Mouse (Mus musculus): ENCODE measurements around the gene Ces1f.
"Not testable (repeated sequence)": the region's sequence is repeated elsewhere in the genome, so short reads cannot be mapped to it uniquely, and the experiment has no call there.

Ces1f gene

DNA sequence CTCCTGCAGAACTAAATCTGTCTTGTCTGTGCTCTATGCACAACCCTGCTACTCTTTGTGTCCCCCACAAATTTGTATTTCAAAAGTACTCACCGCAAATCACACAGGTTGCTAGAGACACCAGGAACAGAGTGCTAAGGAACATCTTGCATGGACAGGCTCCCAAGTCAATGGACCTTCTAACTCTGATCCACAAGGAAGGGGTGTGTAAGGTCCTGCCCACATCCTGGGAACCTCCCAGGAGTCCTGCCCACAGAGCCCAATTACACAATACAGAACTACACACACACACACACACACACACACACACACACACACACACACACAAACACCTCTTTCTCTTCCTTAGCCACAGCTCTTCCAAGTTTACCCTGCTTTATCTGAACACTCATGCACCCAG is at the start of gene Ces1f:
TSS of gene Ces1f (minus strand) at position 192 of the 400 bp plus-strand sequence.
- no peak for DNase-seq

GRCm38 (mm10) chr8:93325123-93325522 is 45.6 kb upstream of the Ces1f start:
- no peak for DNase-seq

DNA sequence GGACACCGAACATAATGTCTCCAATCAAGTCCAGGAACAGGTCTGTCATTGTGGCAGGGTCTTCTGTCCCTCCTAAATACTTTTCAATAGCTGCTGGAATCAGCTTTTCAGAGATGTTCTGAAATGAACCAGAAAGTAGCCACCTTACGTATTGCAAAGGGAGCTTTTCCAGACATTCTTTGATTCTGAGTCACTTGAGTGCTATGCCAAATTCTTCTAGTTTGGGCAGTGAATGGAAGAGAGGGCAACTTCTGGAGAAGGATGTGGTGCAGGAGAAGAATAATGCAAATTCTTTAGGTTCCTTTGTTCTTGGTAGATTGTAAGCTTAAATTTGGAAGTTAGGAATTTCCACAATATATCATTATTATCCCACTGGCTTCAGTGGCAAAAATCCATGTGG is 37.5 kb upstream of the Ces1f start:
- no peak for DNase-seq

- no peak for DNase-seq
Observed at GRCm38 (mm10) chr8:93315557-93315956, 36.0 kb upstream of the Ces1f start.

- DNase-seq, result no peak
Observed at GRCm38 (mm10) chr8:93283896-93284295, 4.3 kb upstream of the Ces1f start.

DNA sequence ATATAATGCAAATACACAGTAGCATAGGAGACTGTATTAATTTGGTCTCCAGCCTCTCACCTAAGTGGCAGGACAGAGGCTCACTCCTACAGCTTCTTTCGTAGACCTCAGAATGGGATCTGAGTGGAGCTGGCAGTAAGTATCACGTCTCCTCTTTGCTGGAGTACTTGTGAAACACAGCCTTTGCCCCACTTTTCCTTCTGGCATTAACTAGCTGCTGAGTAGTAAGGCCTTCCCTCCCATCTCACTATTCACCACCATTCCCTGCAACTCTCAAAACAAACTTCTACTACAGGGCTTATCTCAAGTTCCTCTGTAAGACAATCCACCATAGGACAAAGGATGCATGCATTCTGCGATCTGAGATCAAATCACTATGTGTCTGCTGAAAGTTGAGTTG is 2.8 kb upstream of the Ces1f start:
- DNase-seq, result no peak

- DNase-seq, result no peak
Observed at GRCm38 (mm10) chr8:93278176-93278805, 1.3 kb downstream of the Ces1f start.

GRCm38 (mm10) chr8:93274609-93275008 is 4.9 kb downstream of the Ces1f start:
- DNase-seq, result no peak

- no peak for DNase-seq
Observed at GRCm38 (mm10) chr8:93273321-93273720, 6.2 kb downstream of the Ces1f start.

DNA sequence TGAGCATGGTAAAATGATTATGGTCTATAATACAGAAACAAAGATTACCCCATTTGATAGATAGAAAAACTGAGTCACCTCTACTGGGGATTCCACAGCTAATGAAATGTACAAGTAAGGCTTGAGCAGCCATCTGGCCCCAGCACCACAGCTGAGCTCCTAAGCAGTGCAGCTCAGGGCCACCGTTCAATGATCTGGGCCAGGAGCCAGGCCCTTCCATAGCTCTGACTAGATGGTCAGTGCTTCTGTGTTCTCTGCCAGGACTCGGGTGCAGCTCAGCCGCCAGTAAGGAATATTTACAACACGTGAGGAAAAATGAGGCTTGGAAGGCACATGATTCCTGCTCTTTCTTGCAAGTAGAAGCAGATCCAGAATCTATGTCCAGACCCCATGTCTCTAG is 6.9 kb downstream of the Ces1f start:
- DNase-seq, result no peak

- no peak for DNase-seq
Observed at GRCm38 (mm10) chr8:93261436-93261835, 18.1 kb downstream of the Ces1f start.

GRCm38 (mm10) chr8:93252400-93252925 is 27.1 kb downstream of the Ces1f start:
- no peak for DNase-seq

- no peak for DNase-seq
Observed at GRCm38 (mm10) chr8:93246057-93246456, 33.5 kb downstream of the Ces1f start.

GRCm38 (mm10) chr8:93239884-93240283 is 39.7 kb downstream of the Ces1f start:
- no peak for DNase-seq

DNA sequence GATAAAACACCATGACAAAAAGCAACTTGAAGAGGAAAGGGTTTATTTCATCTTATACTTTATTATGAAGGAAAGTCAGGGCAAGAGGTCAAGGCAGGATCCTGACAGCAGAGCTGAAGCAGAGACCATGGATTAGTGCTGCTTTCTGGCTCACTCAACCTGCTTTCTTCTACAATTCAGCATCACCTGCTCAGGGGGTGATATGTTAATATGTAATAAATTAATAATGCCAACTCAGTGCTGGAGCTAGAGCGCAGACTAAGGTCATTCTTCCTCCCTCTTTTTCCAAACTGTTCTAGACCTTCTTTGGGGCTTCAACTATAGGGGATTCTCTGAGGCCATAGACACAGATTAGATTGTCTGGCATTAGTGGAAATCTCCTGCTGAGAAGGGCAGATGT is 43.9 kb downstream of the Ces1f start:
- no peak for DNase-seq

DNA sequence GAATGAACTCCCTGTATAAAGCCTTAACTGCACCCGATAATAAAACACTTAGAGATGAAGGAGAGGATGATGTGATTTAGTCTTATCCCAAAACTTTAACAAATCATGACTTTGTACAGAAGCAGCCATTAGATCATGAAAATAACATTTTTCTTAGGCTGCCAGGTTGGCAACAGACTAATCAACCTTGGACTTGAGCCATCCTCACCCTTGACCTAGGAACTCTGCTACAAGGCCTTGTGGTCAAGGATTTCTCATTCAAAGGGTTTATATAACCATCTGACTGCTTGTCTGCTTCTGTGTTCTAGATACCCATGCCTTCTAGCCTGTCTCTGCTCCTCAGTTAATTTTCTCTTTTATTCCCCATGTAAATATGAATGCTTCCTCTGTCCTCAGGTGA is 44.8 kb downstream of the Ces1f start:
- no peak for DNase-seq

DNA sequence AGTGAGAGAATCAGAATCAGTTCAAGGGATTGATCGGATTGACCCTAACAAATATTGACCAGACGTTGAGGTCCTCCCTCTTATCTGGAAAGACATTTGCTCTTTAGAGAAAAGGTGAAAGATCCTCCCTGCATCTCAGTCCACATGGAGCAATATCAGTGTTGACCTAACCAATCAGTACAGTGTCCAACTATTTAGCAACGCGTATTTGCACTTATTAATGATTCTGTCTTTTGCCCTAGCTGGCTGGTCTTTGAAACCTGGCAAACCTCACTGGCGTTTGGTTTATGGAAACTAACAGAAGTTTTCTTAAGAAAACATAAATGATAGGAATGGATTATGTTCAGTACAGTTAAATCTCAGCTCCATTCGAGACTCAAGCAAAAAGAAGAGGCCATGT is 45.5 kb downstream of the Ces1f start:
- no peak for DNase-seq

DNA sequence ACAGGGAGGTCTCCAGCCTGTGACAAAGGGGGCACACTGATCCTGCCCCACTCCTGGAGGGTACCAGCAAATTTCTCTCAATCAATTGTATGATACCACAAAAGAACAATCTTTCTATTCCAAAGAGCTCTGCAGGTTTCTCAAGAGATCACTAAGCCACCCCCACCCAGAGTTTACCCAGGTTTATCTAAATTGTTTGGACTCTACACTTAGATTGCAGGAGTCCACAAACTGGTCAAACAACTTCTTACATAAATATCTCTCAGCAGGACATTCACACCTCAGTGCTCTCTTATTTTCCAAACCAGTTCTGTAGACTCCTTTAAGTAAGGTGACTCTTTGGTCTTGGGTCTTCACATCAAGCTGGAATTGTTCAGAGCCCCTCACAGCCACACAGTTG is 50.1 kb downstream of the Ces1f start, which contains the start of gene Ces1e:
TSS of gene Ces1e (minus strand) at position 174 of the 400 bp plus-strand sequence.
- no peak for DNase-seq

DNA sequence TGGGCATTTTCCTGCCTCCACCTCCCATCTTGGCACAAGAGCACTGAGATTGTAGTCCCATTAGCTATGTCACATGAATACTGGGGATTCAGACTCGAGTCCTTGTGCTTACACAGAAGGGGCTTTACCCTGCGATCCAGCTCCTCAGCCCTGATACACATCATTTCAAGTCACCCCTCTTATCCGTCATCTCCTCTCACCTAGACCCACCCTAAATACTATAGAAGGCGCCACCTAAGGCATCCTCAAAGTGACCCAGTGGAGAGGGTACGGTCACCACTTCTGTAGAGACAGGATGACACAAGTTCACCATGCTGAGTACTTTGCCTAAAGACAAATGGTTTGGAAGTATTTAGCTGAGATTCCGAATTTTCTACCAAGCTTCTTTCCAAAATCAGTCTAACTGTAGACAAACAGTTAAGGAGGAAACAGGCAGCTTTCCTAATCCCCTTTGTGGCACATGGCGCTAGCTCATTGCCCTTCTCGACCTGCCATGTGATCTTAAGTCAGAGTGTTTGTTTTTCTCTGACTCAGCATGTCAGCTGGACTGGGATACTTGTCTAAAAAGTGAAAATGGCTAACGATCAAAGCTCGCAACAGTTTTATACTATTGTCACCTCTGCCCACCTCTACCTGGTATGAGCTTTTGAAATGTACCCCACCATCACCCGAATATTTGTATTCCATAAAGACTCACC is 50.7 kb downstream of the Ces1f start:
- DNase-seq, result no peak

- DNase-seq, result not testable (repeated sequence)
Observed at GRCm38 (mm10) chr8:93226471-93226870, 53.1 kb downstream of the Ces1f start.

DNA sequence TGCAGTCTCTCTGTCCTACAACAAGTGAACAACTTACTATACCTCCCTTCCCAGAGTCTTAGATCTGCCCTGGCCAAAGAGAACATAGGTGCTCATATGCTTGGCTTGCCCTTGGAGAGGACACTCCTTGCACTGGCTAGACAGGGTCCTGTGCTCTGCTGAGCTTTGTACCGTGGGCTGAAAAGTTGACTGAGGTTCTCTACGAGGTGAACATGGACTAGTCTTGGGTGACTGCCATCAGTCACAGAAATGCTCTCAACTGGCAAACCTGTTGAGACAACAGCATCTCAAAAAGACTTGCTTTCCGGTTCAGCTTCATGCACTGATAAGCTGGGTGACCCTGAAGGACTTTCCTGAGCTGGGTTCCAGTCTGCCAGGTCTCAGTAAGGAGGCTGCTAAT is 57.7 kb downstream of the Ces1f start:
- DNase-seq, result no peak

DNA sequence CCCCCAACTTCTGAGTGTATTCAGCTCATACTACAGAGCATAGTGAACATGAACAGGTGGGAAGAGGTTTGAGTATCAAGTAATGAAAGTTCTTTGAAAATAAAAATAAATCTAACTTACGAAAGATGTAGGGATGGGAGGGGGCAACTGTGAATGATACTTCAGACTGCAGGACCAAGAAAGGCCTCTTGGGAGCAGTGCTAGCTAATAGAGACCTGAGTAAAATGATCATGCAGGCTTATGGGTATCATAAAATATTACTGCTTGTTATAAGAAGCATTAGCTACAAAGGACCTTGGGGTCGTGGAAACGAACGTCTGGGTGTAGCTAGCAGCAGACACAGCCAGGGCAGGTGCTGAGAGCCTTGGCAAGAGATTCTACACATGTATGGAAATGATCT is 61.7 kb downstream of the Ces1f start:
- DNase-seq, result no peak

GRCm38 (mm10) chr8:93217375-93217774 is 62.2 kb downstream of the Ces1f start:
- DNase-seq, result no peak

DNA sequence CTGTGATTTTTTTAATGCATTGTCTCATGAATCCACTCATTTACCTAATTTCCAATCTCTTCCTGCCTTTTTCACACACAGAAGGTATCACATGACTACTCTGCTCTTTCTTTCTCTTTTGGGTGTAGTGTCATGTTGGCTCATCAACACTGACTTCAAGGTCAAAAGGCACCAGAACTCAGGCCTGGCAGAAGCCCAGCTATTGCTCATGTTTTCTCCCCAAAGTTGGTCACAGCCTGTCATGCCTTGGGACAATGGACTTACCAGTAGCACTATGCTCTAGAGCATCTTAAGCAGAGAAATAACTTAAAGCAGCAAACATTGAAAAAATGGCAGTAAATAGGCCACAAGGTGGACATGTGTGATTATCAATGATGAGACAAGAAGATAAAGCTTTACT is 68.5 kb downstream of the Ces1f start:
- no peak for DNase-seq

All from right cerebral cortex, postnatal 4 days (tissue).